Mouse (Mus musculus) liver, embryonic 13.5 days (tissue): ENCODE results near the gene Prss12. TPM values are rescaled to one million over a fixed set of nuclear protein-coding genes. Genes with fewer than 3 reads are reported as not detected.

Experiments
- ATAC-seq: fragments of 200-750 bp; cut with Nextera tagmentation; 2 replicates; pipeline ENCODE4 v1.8.0; 2017; ENCODE audit warnings: low read depth, mild to moderate bottlenecking, moderate number of reproducible peaks, moderate library complexity
- DNase-seq: peaks from one replicate; pipeline ENCODE4 v3.0.0; 2022
- H3K27ac ChIP-seq: fragments of 300-500 bp; sonication (generic); 2 replicates; pipeline ENCODE4 v1.5.1; 2015; ENCODE audit warnings: moderate library complexity, mild to moderate bottlenecking, inconsistent platforms
- H3K27me3 ChIP-seq: fragments of 300-500 bp; sonication (generic); 2 replicates; pipeline ENCODE4 v1.6.1; 2015; ENCODE audit warnings: mild to moderate bottlenecking, inconsistent platforms
- H3K36me3 ChIP-seq: fragments of 300-500 bp; sonication (generic); 2 replicates; pipeline ENCODE4 v1.6.1; 2015; ENCODE audit warnings: mild to moderate bottlenecking, inconsistent platforms
- H3K4me1 ChIP-seq: fragments of 300-500 bp; sonication (generic); replicated peaks from 2 replicates; pipeline ENCODE4 v1.6.1; 2015; ENCODE audit warnings: inconsistent platforms
- H3K4me2 ChIP-seq: fragments of 300-500 bp; sonication (generic); 2 replicates; pipeline ENCODE4 v1.6.1; 2015; ENCODE audit warnings: inconsistent platforms, mild to moderate bottlenecking, moderate library complexity
- H3K4me3 ChIP-seq: fragments of 300-500 bp; sonication (generic); replicated peaks from 2 replicates; pipeline ENCODE4 v1.5.1; 2015; ENCODE audit warnings: mild to moderate bottlenecking, inconsistent platforms
- H3K9ac ChIP-seq: fragments of 300-500 bp; sonication (generic); 2 replicates; pipeline ENCODE4 v1.6.1; 2015; ENCODE audit warnings: mild to moderate bottlenecking, inconsistent platforms
- H3K9me3 ChIP-seq: fragments of 300-500 bp; sonication (generic); replicated peaks from 2 replicates; pipeline ENCODE4 v1.6.1; 2016; ENCODE audit warnings: inconsistent platforms
- WGBS: fragments of 180-500 bp; shearing (Covaris S2); methylation state at CpG from one replicate; pipeline ENCODE4 v1.1.7; 2015; ENCODE audit not compliant: insufficient replicate concordance; 5-methylcytosine and 5-hydroxymethylcytosine counted together
- polyA plus RNA-seq: library from polyadenylated mRNA; unstranded; fragments of >200 nt; fragmentation: Nextera tagmentation; extraction: Ambion mirVana; gene quantifications from 2 replicates; pipeline ENCODE4 v1.2.1, GENCODE M21; 2015

Prss12 gene
- polyA plus RNA-seq, 1 experiment from 2014 or later: 0.35 TPM

DNA sequence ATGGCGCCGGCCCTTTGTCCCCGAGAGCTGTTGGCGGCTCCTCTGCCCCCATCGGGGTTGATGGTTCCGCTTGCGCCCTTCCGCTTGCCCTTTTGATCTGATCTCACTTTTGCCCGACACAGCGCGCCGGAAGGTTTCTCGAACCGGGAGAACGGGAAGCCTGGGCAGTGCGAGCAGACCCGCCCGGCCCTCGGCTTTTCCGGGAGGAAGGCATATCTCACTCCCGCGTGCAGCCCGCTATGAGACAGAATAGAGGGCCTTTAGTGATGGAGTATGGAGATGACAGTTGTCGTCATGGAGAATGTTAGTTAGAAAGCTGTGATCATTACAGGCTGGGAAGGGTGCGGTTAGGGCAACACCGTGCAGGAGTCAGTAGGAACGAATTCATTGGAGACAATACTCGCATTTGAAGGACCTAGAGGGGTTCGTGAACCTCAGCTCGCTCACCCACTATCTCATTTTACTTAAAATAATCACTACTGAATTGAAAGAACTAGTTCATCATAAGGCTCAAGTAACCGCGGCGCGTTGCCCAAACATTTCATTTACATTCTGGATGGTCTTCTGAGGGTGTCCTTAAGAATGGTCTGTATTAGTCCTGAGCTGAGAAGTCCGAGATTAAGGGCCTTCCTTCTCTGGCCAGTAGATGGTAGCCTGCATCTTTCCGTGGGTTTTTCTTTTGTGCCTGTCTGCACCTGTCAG, 62.1 kb downstream of the Prss12 start:
- H3K4me3 ChIP-seq: peak overlapping the region; percentile 83
- under 1% methylated on average over 36 of the region's 36 CpGs for WGBS
- peak; percentile 65 for ATAC-seq
- peaks cover 18% of the 10 kb centered on the region for H3K36me3 ChIP-seq
- no peak for DNase-seq
- peaks cover 21% of the 10 kb centered on the region for H3K4me1 ChIP-seq
- H3K4me2 ChIP-seq: peak overlapping the region; percentile 81
- H3K27ac ChIP-seq: peak overlapping the region; percentile 98
- H3K27me3 ChIP-seq: no peaks in the 10 kb centered on the region
- peak overlapping the region; percentile 91 for H3K9ac ChIP-seq
- H3K9me3 ChIP-seq: no peaks in the 10 kb centered on the region

GRCm38 (mm10) chr3:123511818-123512217, 65.1 kb downstream of the Prss12 start:
- 54% methylated on average over 4 of the region's 4 CpGs for WGBS
- Histone ChIP-seq H3K4me2 (no peak overlapping the region), H3K36me3 (peaks cover 8% of the 10 kb centered on the region), H3K9me3 (no peaks in the 10 kb centered on the region), H3K27ac (no peak overlapping the region), H3K4me1 (peaks cover 14% of the 10 kb centered on the region), H3K4me3 (no peak overlapping the region), H3K9ac (no peak overlapping the region), H3K27me3 (no peaks in the 10 kb centered on the region)
- ATAC-seq (no peak), DNase-seq (no peak)

GRCm38 (mm10) chr3:123514886-123515285, 68.2 kb downstream of the Prss12 start:
- H3K4me3 ChIP-seq: no peak overlapping the region
- WGBS: 41% methylated on average over 5 of the region's 5 CpGs
- ATAC-seq: no peak

DNA sequence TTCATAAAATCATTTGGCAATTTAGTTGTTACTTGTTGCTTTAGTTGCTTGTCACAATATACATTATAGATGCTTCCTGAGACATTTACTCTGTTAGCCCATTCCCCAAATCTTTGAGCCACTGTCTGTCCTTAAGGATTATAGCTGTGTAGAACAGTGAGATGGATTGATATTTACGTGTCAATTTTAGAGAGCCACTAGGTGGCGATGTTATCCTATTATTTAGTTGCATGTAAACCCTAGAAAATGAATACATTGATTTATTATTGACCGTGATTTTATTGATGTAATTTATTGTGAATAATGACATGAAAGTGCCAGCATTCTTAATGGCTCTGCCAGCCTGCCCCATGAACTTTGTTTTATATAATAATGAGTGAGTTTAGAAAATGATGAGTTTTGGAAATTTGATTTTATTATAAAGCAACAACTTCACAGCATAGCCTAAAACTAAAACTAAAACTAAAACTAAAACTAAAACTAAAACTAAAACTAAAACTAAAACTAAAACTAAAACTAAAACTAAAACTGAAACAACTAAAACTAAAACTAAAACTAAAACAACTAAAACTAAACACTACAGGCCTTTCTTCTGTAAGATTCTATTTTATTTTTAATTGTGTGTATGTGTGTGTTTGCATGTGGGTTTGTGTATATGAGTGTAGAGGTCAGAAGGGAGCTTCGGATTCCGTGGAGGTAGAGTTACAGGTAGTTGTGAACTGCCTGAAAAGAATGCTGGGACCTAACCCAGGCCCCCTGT, 69.1 kb downstream of the Prss12 start:
- 12% methylated on average over 5 of the region's 5 CpGs for WGBS
- Histone ChIP-seq H3K4me2 (no peak overlapping the region), H3K9me3 (no peaks in the 10 kb centered on the region), H3K27me3 (no peaks in the 10 kb centered on the region), H3K9ac (no peak overlapping the region), H3K4me3 (no peak overlapping the region), H3K36me3 (no peaks in the 10 kb centered on the region), H3K4me1 (no peaks in the 10 kb centered on the region), H3K27ac (no peak overlapping the region)
- no peak for ATAC-seq
- DNase-seq: no peak

More at GRCm38 (mm10) chr3:123514886-123515285, 68.2 kb downstream of the Prss12 start:
- Histone ChIP-seq H3K9me3 (no peaks in the 10 kb centered on the region), H3K27me3 (no peaks in the 10 kb centered on the region), H3K9ac (no peak overlapping the region), H3K4me1 (peaks cover 2% of the 10 kb centered on the region; the same call in 1 of the 2 replicates), H3K36me3 (no peaks in the 10 kb centered on the region), H3K27ac (no peak overlapping the region), H3K4me2 (no peak overlapping the region)
- no peak for DNase-seq

DNA sequence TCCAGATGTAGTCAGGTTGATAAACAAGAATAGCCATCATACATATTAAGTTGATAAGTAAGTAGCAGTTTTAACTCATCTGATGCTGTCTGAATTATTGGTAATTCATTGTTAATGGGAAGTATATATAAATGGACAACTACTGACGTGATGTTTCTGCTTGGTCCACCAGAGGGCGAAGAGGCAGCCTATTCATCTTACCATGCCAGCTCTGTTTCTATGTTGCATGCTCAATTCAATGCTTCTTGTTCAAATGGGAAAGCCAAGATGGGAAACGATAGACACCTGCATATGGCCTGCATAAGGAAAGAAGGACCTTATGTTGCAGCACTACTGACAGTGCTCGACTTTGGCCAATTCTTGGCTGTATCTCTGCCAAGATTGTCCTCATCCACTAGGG, 70.1 kb downstream of the Prss12 start:
- DNase-seq: no peak
- WGBS: 21% methylated on average over 4 of the region's 4 CpGs
- no peaks in the 10 kb centered on the region for H3K4me1 ChIP-seq
- H3K27me3 ChIP-seq: no peaks in the 10 kb centered on the region
- no peaks in the 10 kb centered on the region for H3K36me3 ChIP-seq
- no peak overlapping the region for H3K4me2 ChIP-seq
- H3K27ac ChIP-seq: no peak overlapping the region
- no peak overlapping the region for H3K4me3 ChIP-seq
- H3K9me3 ChIP-seq: no peaks in the 10 kb centered on the region
- no peak overlapping the region for H3K9ac ChIP-seq
- ATAC-seq: no peak

DNA sequence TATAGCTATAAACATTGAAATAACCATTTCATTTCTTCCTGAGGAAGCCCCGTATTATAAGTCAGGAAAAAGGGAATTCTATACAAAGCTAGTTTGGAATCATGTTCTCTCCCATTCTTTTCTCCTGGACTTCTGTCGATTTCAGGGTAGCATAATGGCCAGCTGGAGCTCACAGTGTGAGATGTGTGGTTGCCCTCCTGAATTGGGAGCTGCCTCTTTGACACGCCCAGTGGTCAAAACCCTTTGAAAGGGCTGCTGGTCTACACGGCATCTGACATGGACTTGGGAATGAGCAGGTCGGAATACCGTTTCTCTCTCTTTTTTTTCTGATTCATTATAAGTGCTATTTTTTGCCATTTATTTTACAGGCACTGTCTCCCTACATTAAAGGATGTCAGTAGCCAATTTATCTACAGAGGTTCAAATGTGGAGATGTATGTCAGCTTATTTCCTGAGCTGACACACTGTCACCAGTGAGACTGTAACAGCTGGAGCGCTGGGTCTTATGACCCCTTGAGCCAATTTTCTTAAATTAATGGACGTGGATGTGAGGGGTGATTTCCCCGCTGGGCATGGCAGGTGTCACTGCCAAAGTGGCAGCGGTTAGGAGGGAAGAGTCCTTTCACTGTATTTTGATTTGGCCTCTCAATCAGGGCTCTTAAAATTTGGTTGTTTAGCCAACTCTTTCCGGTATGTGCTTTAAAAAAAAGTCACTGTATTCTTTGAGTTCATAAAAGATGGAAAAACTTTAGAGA, 79.8 kb downstream of the Prss12 start:
- no peaks in the 10 kb centered on the region for H3K36me3 ChIP-seq
- ATAC-seq: no peak
- no peaks in the 10 kb centered on the region for H3K9me3 ChIP-seq
- DNase-seq: no peak
- H3K4me3 ChIP-seq: no peak overlapping the region
- no peak overlapping the region for H3K9ac ChIP-seq
- H3K4me2 ChIP-seq: no peak overlapping the region
- WGBS: 64% methylated on average over 11 of the region's 11 CpGs
- H3K27me3 ChIP-seq: no peaks in the 10 kb centered on the region
- no peak overlapping the region for H3K27ac ChIP-seq
- H3K4me1 ChIP-seq: no peaks in the 10 kb centered on the region

DNA sequence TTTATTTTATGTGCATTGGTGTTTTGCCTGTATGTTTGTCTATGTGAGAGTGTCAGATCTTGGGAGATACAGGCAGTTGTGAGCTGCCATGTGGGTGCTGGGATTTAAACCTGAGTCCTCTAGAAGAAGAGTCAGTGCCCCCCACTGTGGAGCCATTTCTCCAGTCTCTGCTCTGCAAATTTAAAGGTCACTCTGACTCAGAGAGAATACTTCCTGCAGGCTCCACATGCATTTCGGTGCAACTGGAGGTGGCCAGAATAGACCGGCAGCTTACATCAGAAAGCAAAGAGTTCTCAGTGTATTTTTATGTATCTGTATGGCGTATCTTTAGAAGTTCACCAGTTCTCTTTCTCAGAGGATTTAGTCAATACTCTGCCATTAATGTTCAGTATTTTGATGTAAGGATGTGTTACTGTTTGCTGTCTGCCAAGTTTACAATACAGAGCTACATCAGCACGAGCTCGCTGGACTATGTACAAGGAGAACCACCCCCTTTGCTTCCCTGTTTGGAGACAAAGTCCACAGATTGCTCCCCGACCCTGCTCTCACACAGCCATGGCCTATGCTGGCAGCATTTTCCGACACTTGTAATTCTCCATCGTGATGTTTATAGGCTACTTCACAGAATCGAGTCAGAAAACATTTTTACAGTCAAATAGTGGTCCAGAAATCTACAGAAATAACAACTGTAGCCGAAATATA, 81.2 kb downstream of the Prss12 start:
- no peaks in the 10 kb centered on the region for H3K27me3 ChIP-seq
- no peak overlapping the region for H3K4me3 ChIP-seq
- H3K4me1 ChIP-seq: no peaks in the 10 kb centered on the region
- no peaks in the 10 kb centered on the region for H3K9me3 ChIP-seq
- H3K36me3 ChIP-seq: no peaks in the 10 kb centered on the region
- DNase-seq (no peak), ATAC-seq (peak; percentile 81)
- no peak overlapping the region for H3K9ac ChIP-seq
- H3K4me2 ChIP-seq: no peak overlapping the region
- no peak overlapping the region for H3K27ac ChIP-seq
- 53% methylated on average over 10 of the region's 10 CpGs for WGBS

- ATAC-seq (no peak), DNase-seq (no peak)
- Histone ChIP-seq H3K9ac (no peak overlapping the region), H3K27ac (no peak overlapping the region), H3K4me1 (no peaks in the 10 kb centered on the region), H3K9me3 (no peaks in the 10 kb centered on the region), H3K27me3 (no peaks in the 10 kb centered on the region), H3K4me2 (no peak overlapping the region), H3K36me3 (no peaks in the 10 kb centered on the region), H3K4me3 (no peak overlapping the region)
- WGBS: 66% methylated on average over 2 of the region's 2 CpGs
Observed at GRCm38 (mm10) chr3:123531124-123531523, 84.4 kb downstream of the Prss12 start.

- no peak overlapping the region for H3K4me3 ChIP-seq
- DNase-seq (no peak), ATAC-seq (no peak)
- no peaks in the 10 kb centered on the region for H3K36me3 ChIP-seq
- H3K4me1 ChIP-seq: no peaks in the 10 kb centered on the region
- H3K4me2 ChIP-seq: no peak overlapping the region
- WGBS: 46% methylated on average over 1 of the region's 1 CpGs
- H3K9ac ChIP-seq: no peak overlapping the region
- H3K27ac ChIP-seq: no peak overlapping the region
- no peaks in the 10 kb centered on the region for H3K9me3 ChIP-seq
- no peaks in the 10 kb centered on the region for H3K27me3 ChIP-seq
Observed at GRCm38 (mm10) chr3:123537279-123537678, 90.6 kb downstream of the Prss12 start.

- H3K4me3 ChIP-seq: no peak overlapping the region
- ATAC-seq: no peak
- H3K9ac ChIP-seq: no peak overlapping the region
- H3K27ac ChIP-seq: no peak overlapping the region
- no peaks in the 10 kb centered on the region for H3K36me3 ChIP-seq
- no peaks in the 10 kb centered on the region for H3K27me3 ChIP-seq
- DNase-seq: no peak
- no peak overlapping the region for H3K4me2 ChIP-seq
- H3K9me3 ChIP-seq: no peaks in the 10 kb centered on the region
- 66% methylated on average over 6 of the region's 6 CpGs for WGBS
- H3K4me1 ChIP-seq: no peaks in the 10 kb centered on the region
Observed at GRCm38 (mm10) chr3:123543585-123544304, 97.0 kb downstream of the Prss12 start.
